Mouse (Mus musculus) lung, adult 18-20 months (tissue): ENCODE data around the gene Plscr5.
"Not testable (repeated sequence)": the region's sequence is repeated elsewhere in the genome, so short reads cannot be mapped to it uniquely, and the experiment has no call there.

Experiments used
- DNase-seq, 2 experiments: peaks; one replicate each; pipeline ENCODE4 v3.0.0; 2022; ENCODE audit warnings: mixed read lengths in 2 of 2

Plscr5 gene

DNA sequence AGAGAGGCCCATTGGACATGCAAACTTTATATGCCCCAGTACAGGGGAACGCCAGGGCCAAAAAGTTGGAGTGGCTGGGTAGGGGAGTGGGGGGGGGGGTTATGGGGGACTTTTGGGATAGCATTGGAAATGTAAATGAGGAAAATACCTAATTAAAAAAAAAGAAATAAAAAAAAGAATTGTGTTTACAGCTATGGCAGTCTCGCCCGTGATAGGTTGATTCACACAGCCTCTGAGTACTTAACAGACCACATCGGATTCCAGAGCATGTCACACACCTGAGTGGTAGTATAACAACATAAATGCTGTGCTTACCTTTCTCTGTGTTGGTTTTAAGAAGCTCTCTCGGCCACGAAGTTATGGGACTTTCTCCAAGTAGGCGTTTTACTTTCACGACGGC is at the start of gene Plscr5:
Plscr5 (plus strand) TSS at position 301 of the 400 bp plus-strand sequence.
- not testable (repeated sequence) for DNase-seq

DNA sequence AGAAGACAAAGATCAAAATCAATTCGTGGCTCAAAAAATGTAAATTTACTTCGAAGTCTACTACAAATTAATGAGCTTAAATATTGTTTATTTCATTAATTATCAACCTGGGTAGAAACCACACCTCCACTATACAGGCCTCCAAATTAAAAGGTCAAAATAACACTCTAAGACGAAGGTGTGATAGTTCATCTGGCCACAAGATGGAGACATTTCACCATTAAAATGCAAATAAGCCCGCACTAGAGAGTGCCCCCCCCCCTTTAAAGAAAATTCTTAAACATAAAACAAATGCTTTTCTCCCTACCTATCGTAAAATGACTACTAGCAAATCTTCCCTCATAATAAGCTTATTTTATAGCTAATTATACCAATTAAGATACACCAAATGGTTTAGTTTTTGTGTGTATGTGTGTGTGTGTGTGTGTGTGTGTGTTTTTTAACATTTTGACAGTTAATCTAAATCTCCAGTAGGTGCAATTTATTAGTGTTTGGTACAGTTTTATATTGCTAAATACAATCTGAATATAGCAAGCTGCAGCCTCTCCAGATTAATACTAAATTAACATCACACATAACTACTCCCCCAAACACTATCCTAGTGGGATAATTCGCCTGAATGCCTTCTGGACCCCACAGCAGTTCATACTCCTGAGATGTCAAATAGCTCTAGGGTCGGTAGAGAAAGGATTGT is 45.0 kb upstream of the Plscr5 start:
- DNase-seq: peak in 1 of 2 experiments; percentile 10

DNA sequence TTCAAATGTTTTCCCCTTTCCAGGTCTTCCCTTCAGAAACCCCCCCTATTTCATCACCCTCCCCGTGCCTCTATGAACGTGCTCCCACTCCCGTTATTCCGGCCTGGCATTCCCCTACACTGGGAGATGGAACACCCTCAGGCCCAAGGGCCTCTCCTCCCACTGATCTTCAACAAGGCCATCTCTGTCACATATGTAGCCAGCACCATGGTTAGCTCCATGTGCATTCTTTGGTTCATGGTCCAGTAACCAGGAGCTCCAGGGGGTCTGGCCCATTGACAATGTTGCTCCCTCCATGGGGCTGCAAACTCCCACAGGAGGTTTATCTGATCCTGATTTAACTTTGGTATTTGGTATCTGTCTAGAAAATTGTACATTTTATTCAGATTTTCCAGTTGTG is 30.5 kb upstream of the Plscr5 start:
- DNase-seq: no peak

DNA sequence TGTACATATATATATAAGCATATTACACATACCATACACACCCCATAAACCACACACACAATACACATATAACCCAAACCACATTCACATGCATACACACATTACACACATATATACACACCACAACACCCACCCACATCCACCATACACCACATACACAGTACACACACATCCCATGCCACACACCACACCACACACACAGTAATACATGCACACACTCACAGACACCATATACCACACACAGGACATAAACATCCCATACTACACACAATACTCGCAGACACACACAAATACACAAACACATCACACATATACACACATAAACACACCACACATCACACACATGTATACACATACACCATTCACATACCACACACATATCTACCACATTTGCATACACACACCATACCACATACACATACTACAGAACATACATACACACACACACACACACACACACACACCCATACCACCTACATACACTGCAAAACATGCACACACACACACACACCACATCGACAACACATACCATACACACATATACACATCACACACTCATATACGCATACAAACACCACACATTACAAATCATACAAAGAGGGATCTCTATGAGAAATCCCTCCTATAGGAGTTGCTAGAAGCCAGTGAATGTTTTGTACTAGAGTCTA is 19.3 kb upstream of the Plscr5 start:
- DNase-seq: no peak

- DNase-seq: no peak
Observed at GRCm38 (mm10) chr9:92174176-92175075, 18.3 kb upstream of the Plscr5 start.

DNA sequence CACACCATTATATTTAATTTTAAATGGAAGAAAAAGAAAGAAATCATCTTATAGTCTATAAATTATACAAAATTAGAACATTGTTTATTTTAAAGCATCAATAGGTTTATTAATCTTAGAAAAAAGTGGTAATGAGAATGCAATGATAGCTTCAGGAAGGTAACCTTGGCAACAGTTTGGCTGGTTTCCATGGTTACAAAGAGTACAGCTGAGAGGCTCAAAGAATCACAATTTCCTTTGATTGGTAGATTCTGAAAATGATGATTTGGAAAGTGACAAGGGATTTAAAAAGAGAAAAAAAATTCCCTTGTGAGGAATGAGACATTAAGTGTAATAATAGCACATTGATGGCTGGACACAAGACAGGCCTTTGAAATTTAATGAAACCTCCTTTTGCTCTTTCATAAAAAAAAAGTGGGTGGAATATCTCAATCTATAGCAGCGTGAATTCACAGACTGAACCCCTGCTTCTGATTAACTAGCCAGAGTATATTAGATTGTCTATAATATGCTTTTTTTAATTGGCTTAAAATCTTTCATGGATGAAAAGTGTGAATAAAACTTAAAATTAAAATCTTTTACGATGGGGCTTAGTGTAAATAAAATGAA is 13.8 kb upstream of the Plscr5 start:
- DNase-seq: no peak

DNA sequence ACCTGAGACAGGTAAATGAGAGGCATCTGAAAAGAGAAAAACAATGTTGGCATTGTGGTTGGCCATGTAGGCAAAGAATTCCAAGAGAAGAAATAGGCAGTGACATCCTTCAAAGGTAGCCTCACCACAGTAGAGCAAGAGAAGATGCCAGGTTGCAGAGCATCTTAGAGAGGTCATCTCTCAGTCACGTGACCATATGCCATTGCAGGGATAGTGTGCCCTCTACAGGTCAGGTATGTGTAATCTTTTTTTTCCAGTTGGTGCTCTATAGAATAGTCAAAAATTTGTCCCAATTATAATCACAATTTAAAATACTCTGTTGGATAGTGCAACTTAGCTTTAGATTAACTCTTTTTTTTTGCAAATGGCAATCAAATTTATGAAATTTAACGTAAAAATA is 1.4 kb upstream of the Plscr5 start:
- DNase-seq: no peak

DNA sequence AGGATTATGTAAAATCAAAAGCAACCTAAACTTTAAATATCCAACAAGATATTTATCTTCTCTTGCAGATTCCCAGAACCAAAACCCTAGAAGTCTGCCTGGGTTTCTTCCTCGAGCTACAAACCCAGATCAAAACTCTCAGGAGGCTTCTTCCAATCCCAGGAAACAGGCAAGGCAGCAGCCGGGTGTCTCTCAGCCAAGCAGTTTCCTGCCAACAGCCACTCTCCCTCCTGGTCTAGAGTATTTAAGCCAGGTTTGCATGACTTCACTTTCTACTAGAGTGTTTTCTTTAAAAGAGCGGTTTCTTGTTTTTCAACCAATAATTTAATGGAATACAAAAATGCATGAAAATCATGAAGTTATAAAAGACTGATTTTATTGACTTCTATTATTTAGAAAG is 5.7 kb downstream of the Plscr5 start:
- no peak for DNase-seq

DNA sequence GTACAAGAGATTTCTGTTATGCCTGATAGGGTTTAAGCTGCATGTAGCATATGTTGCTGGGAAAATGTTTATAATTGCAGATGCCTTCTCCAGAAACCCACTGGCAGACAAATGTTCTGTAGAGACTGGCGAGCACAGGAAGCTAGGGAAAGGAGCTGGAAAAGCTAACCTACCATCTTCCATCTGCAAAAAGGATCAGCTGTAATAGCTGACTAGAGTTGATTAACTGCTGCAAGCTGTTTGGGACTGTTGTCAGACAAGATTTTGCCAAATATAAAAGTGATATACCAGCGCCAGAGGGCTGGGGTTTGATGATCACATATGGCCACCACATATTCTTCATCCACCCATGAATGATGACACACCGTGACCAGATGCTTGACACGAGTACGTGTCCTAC is 6.8 kb downstream of the Plscr5 start:
- no peak for DNase-seq

- DNase-seq: no peak
Observed at GRCm38 (mm10) chr9:92204397-92204796, 11.7 kb downstream of the Plscr5 start.

GRCm38 (mm10) chr9:92207307-92207706 is 14.6 kb downstream of the Plscr5 start:
- DNase-seq: peak; percentile 10 to 54

GRCm38 (mm10) chr9:92207757-92208156 is 15.0 kb downstream of the Plscr5 start:
- DNase-seq: no peak

DNA sequence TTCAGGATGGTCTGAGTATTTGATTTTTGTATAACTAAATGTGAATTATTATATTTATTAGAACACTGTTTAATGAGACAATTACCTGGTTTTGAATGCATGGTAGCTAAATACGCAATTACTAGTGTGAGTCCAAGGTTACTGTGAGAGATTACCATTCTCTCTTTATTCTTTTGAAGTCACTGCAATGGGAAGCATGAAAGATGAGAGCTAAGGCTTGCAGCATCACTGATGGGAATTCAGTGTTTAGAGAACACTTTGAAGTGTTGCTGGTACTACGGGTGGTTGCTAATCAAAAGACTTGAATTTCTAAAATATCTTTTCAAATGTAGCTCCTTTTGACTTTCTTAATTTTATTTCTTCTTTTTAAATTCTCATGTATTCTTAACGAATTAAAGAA is 17.1 kb downstream of the Plscr5 start:
- no peak for DNase-seq

GRCm38 (mm10) chr9:92210386-92210967 is 17.7 kb downstream of the Plscr5 start:
- peak; percentile 25 to 48 for DNase-seq

DNA sequence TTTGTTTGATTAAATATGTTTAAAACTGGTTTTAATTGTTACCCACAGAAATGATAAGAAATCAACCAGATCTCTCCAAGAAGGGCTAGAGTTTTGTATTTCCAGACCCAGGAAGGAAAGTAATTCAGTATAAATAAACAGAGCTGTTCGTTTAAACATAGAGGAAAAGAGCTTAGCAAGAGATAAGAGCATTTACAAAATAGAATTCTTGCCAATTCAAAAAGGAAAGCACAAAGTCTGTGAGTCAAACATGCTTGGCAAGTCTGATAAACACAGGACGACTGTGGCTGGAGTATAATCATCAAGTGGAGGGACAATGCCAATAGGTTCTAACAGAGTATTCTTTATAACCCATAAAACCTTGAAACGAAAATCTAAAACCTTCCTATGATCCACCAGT is 18.3 kb downstream of the Plscr5 start:
- peak in 1 of 2 experiments; percentile 16 for DNase-seq

DNA sequence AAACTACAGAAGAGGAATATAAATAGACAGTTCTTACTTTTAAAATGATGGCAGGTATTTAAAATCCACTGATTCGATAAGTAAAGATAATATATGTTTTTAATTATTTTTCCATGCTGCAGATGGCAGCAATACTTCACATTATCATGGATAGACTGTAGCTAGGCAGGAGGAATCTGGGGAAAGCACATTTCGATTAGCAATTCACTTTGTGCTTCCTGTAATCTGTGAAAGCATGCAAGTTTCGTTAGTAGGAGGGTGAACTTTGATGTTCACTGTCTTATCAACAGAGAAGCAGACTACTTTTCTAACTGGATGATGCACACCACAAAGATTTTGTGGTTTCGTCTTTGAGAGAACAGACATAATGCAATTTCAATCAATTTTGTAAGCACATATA is 24.7 kb downstream of the Plscr5 start:
- no peak for DNase-seq

GRCm38 (mm10) chr9:92217896-92218295 is 25.2 kb downstream of the Plscr5 start:
- DNase-seq: no peak

- no peak for DNase-seq
Observed at GRCm38 (mm10) chr9:92220151-92220550, 27.4 kb downstream of the Plscr5 start.

DNA sequence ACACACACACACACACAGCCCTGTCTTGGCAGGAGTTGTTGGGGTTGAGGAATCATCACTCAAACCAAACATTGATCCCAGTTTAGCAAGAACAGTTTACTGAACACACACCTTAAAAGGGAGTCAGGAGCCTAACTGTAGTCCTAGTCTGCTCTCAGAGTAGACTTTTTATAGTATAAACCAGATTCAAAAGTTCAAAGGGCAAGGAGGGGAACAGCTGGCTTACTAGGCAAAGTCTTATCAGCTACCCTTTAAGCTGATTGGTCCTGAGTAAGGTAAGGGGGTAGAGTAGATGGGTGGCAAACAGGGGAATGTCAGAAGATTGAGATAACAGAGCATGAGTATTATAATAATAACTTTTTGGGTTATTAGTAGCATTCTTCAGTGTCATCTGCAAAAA is 28.7 kb downstream of the Plscr5 start:
- no peak for DNase-seq

DNA sequence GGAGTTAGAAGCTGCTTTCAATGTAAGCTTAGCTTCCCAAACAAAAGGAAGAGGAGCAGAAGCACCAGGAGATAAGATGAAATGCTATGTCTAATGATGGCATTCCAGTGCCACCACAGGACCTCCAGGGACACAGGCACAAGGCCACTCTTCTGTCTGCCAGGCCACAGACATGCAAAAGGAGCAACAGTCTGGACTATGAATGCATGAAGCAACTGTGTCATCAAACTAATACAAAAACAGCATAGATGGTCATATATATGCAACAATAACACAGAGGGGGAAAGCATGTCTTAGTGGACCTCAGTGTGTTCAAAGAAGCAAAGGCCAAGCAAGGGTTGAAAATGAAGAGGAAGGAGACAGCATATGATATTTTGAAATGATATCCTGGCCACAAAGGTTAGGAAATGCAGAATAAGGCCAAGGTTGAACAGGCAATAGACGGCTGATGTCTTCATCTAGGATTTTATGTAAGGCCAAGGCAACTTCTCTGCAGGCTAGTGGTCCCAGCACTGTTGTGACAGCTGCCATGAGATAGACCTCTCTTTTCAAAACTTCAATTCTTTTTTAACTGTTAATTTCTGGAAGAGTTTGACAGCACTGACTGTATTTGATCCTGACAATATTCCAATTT is 32.0 kb downstream of the Plscr5 start:
- no peak for DNase-seq

GRCm38 (mm10) chr9:92226127-92226655 is 33.5 kb downstream of the Plscr5 start:
- DNase-seq: no peak

DNA sequence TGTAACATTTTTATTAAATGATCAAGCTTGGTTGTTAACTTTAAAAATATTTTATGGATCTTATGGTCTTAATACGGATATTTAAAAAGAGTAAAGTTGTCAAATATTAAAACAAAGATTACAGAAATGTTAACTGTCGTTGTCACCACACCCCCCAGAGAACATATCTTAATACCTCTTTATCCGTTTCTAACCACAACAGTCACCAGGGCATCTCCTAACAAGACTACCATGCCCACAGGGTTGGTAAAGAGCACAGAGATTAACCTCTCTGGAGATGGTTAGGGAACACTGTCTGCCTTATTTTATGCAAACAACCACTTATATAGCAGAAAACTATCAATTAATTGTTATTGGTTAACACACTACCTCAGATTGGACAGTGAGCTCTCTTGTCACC is 34.1 kb downstream of the Plscr5 start:
- DNase-seq: no peak
